Mouse (Mus musculus): ENCODE results near the gene Gm7173.

Gm7173 gene
- long read RNA-seq, experiment 1, partial matches to known transcripts, result 0 of 1 reads
- long read RNA-seq, experiment 1, other reads (novel, unspliced or antisense), result 1 of 1 reads
- long read RNA-seq, experiment 2, result 0 reads

DNA sequence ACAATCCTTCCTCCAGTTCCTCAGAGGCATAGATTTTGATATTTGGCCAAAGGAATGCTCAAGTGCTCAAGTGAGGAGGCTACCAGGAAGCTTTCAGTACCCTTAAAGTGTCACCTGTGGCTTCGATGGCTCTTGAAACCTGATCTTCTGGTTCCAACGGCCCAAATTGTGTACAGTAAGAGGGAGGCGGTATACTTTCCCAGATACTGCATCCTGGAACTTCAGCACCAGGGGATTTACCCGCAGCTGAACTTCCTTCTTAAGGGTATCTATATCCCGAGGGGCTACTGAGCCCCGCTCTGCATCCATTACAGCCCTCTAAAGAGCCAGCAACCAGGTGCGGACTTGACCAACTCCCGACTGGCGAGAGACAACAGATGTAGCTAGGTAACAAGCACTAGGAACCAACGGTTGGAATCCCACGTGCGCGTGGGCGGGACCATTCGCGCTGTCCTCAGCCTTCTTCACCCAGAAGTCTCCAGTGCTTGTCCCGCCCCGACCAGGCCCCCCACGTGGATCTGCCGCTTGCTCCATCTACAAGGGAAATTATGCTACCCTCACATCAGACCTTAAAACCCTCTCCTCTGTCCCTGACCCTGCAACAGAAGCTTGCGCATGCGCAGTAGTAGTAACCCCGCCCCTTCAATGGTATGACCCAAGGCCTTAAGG, at the start of gene Gm7173:
Gm7173 (minus strand) TSS at position 309 of the 669 bp plus-strand sequence.
- intact Hi-C loops (cut with DNase I), result no loop called here

DNA sequence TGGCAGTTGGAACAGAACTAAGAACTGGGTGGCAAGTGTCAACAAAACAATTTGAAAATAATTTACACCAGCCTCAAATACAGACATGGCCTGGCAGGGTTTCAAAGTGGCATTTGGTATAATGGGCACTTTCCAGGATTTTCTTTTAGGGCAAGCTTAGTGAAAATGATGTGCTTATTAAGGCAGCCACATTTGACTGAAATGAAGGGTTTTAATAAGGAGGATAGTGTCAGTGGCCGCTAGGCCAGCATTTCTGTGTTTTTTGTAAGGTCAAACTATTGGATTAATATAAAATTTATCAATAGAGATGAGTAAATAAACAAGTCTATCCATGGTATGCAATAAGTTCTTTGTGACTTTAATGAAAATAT, 546 bp upstream of the Gm7173 start:
- intact Hi-C loops (cut with DNase I), result no loop called here

DNA sequence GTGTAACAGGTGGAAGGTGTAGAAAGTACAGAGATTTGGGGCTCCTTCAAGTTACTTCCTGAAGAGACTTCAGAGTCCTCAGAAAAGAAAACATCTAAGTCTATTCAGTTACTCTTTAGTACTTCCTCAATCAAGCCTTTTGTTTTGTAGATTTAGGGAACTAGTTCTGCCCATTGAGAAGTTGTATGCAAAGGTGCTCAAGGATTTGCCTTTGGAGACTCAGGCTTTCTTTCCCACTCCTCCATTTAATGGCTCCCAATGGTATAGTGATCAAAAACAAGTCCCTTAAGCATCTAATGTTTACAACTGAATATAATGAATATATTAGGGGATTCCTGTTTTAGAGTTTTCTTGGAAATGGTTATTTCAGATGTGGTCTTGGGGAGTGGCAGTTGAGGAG, 200.3 kb downstream of the Gm7173 start:
- intact Hi-C loops (cut with DNase I), result no loop called here

Measured in adrenal gland (tissue).